ENCODE assay signal across 11 mouse cellular contexts in genomic region chr19:46620016-46620808, GRCm38 (mm10). TPM values are rescaled to one million over a fixed set of nuclear protein-coding genes. Genes with fewer than 3 reads are reported as not detected.
DNase-seq lines count a peak whose midpoint lies in the region; ATAC-seq and TF ChIP-seq lines count a peak whose summit lies in the region.
"Had no signal": no experiment of that assay in that cellular context is flagged by ENCODE, and none has a peak within 500 bp of the region (broad histone marks: within the 10 kb centered on the region; RNA-seq: fewer than 3 reads in every experiment).

No protein-coding gene starts in this region.

- peak overlapping the region; percentile 48; the same call in 1 of the 2 replicates for H3K27ac ChIP-seq in left cerebral cortex, adult 2 months
- no peak overlapping the region for H3K27ac ChIP-seq in limb, embryonic 13.5 days

- H3K36me3 ChIP-seq in limb, embryonic 13.5 days: peaks cover 22% of the 10 kb centered on the region

- no peak overlapping the region for H3K4me3 ChIP-seq in left cerebral cortex, adult 2 months
- no peak overlapping the region for H3K4me3 ChIP-seq in limb, embryonic 13.5 days

- H3K4me2 ChIP-seq in limb, embryonic 13.5 days (replicated peaks): no peak overlapping the region

- no peaks in the 10 kb centered on the region for H3K27me3 ChIP-seq in limb, embryonic 13.5 days

- peaks cover 62% of the 10 kb centered on the region for H3K4me1 ChIP-seq in limb, embryonic 13.5 days

- peak; percentile 12 to 23 for DNase-seq in adrenal gland, postnatal 36 days
- no peak for DNase-seq in adrenal gland, adult 2 months
- peak; percentile 33 to 53 for DNase-seq in left cerebral cortex, adult 2 months (ENCODE audit: extremely low spot score in 1 of 2, low spot score in 2 of 2)
- DNase-seq in left cerebral cortex, postnatal 4 days: no peak
- peak; percentile 63 for DNase-seq in adipocyte (ENCODE audit: low spot score)
- DNase-seq in retina, postnatal 1 day: no peak
- DNase-seq in layer of hippocampus, adult 9-10 months (ENCODE audit: low spot score): no peak
- DNase-seq: B cell, adult 2 months; kidney, postnatal 10 days had no signal

- no peaks in the 10 kb centered on the region for H3K9me3 ChIP-seq in limb, embryonic 13.5 days

- 82% methylated on average over 14 of the region's 14 CpGs for WGBS in limb, embryonic 13.5 days

- no peak for TF ChIP-seq CTCF in left cerebral cortex, adult 2 months (IDR thresholded peaks at IDR 0.05)

- no peak for ATAC-seq in limb, embryonic 13.5 days (ENCODE audit: low FRiP score, low read depth)
- ATAC-seq: midbrain, embryonic 16.5 days had no signal

- intact Hi-C loops in left cerebral cortex, adult 2 months (cut with DNase I): no loop called here
- intact Hi-C loops in left cerebral cortex, postnatal 4 days (cut with DNase I): no loop called here

- H3K9ac ChIP-seq in limb, embryonic 13.5 days: peak overlapping the region; percentile 9; the same call in 1 of the 2 replicates

RNA-seq across cellular contexts. Expression of gene Wbp1l, which starts 21.3 kb away (rescaled TPM):
- total RNA-seq in adrenal gland, postnatal 36 days (2021): 100 to 1,000 TPM; 131 to 170 TPM
- total RNA-seq in adrenal gland, adult 2 months (2021): 100 to 1,000 TPM; 136 to 156 TPM
- 128 and 159 TPM in 2 replicates for polyA plus RNA-seq in adrenal gland, adult 2 months (2012; rRNA removed)
- total RNA-seq in left cerebral cortex, adult 2 months (2021): 10 to 100 TPM; 36.8 to 42.6 TPM
- 10 to 100 TPM; 43.1 to 45.3 TPM for total RNA-seq in left cerebral cortex, postnatal 4 days (2021)
- 47.7 and 49.9 TPM in 2 replicates for polyA plus RNA-seq in limb, embryonic 13.5 days (2015; fragmentation: Nextera tagmentation; extraction: Ambion mirVana)

RNA-seq across cellular contexts. Expression of gene Sfxn2, which starts 47.0 kb away (rescaled TPM):
- 10 to 100 TPM in 1 of 2 experiments, 1 to 10 TPM in 1; 7.9 to 11.5 TPM for total RNA-seq in adrenal gland, postnatal 36 days (2021)
- 10 to 100 TPM in 1 of 2 experiments, 1 to 10 TPM in 1; 7.7 to 12.7 TPM for total RNA-seq in adrenal gland, adult 2 months (2021)
- 3.7 and 4.6 TPM in 2 replicates for polyA plus RNA-seq in adrenal gland, adult 2 months (2012; rRNA removed)
- 1 to 10 TPM; 4.6 to 7.4 TPM for total RNA-seq in left cerebral cortex, adult 2 months (2021)
- total RNA-seq in left cerebral cortex, postnatal 4 days (2021): 10 to 100 TPM; 12.6 to 13.7 TPM
- polyA plus RNA-seq in limb, embryonic 13.5 days (2015; fragmentation: Nextera tagmentation; extraction: Ambion mirVana): 27.8 and 28.1 TPM in 2 replicates

RNA-seq across cellular contexts. Expression of gene Arl3, which starts 47.2 kb away (rescaled TPM):
- total RNA-seq in adrenal gland, postnatal 36 days (2021): 10 to 100 TPM; 43.3 to 67.7 TPM
- 10 to 100 TPM; 51.6 to 75.1 TPM for total RNA-seq in adrenal gland, adult 2 months (2021)
- 11.7 and 12.2 TPM in 2 replicates for polyA plus RNA-seq in adrenal gland, adult 2 months (2012; rRNA removed)
- total RNA-seq in left cerebral cortex, adult 2 months (2021): 100 to 1,000 TPM; 120 to 129 TPM
- total RNA-seq in left cerebral cortex, postnatal 4 days (2021): 100 to 1,000 TPM; 102 to 107 TPM
- polyA plus RNA-seq in limb, embryonic 13.5 days (2015; fragmentation: Nextera tagmentation; extraction: Ambion mirVana): 178 and 183 TPM in 2 replicates

RNA-seq across cellular contexts. Expression of gene Cyp17a1, which starts 52.8 kb away (rescaled TPM):
- 10 to 100 TPM in 1 of 2 experiments, 1 to 10 TPM in 1; 1.9 to 10.5 TPM for total RNA-seq in adrenal gland, postnatal 36 days (2021)
- total RNA-seq in adrenal gland, adult 2 months (2021): 1 to 10 TPM; 1.7 to 3.0 TPM
- 0.18 and 0.19 TPM in 2 replicates for polyA plus RNA-seq in adrenal gland, adult 2 months (2012; rRNA removed)
- total RNA-seq in left cerebral cortex, adult 2 months (2021): not detected
- under 1 TPM in 1 of 2 experiments, not detected in 1; 0.24 TPM for total RNA-seq in left cerebral cortex, postnatal 4 days (2021)
- 0.05 TPM in 1 of 2 replicates, not detected in the other for polyA plus RNA-seq in limb, embryonic 13.5 days (2015; fragmentation: Nextera tagmentation; extraction: Ambion mirVana)
- polyA plus RNA-seq: midbrain, embryonic 16.5 days had no signal

Comparison
In these comparisons a context has a peak if more than half of its experiments do, and no peak if none do; other contexts are left out.
1. DNase-seq: peak in adrenal gland, postnatal 36 days (2 of 2), left cerebral cortex, adult 2 months (2 of 2) and adipocyte (single experiment); none in adrenal gland, adult 2 months (single experiment), left cerebral cortex, postnatal 4 days (single experiment), retina, postnatal 1 day (single experiment) and layer of hippocampus, adult 9-10 months (single experiment).